Comparison of ENCODE assay signal across 11 mouse cellular contexts in genomic region chr1:66104493-66104892, GRCm38 (mm10).
DNase-seq lines count a peak whose midpoint lies in the region; ATAC-seq and TF ChIP-seq lines count a peak whose summit lies in the region.
"Had no signal": no experiment of that assay in that cellular context is flagged by ENCODE, and none has a peak within 500 bp of the region (broad histone marks: within the 10 kb centered on the region; RNA-seq: fewer than 3 reads in every experiment).

No protein-coding gene starts in this region.

- no peaks in the 10 kb centered on the region for H3K36me3 ChIP-seq in forebrain, embryonic 13.5 days (ENCODE audit: poor library complexity, severe bottlenecking)
- H3K36me3 ChIP-seq in forebrain, embryonic 11.5 days (ENCODE audit: control insufficient read depth, insufficient read depth, low read length): no peaks in the 10 kb centered on the region
- no peaks in the 10 kb centered on the region for H3K36me3 ChIP-seq in neural tube, embryonic 15.5 days
- H3K36me3 ChIP-seq in liver, embryonic 11.5 days (ENCODE audit: control insufficient read depth, insufficient read depth, low read length): no peaks in the 10 kb centered on the region
- H3K36me3 ChIP-seq: embryonic facial prominence, embryonic 12.5 days; heart, embryonic 15.5 days had no signal

- no peak overlapping the region for H3K9ac ChIP-seq in forebrain, embryonic 13.5 days
- H3K9ac ChIP-seq in forebrain, embryonic 11.5 days (ENCODE audit: low read length): no peak overlapping the region
- H3K9ac ChIP-seq in neural tube, embryonic 15.5 days (replicated peaks): no peak overlapping the region
- H3K9ac ChIP-seq in liver, embryonic 11.5 days (ENCODE audit: low read depth, low read length): no peak overlapping the region
- H3K9ac ChIP-seq: embryonic facial prominence, embryonic 12.5 days; heart, embryonic 15.5 days had no signal

- intact Hi-C loops in left cerebral cortex, adult 2 months (cut with DNase I): loop anchor here (2.0 to 10.0 kb wide), 2 partner anchors 360 to 550 kb away; partner anchors contain the start of gene Unc80

- H3K9me3 ChIP-seq in forebrain, embryonic 13.5 days (replicated peaks): no peaks in the 10 kb centered on the region
- H3K9me3 ChIP-seq in forebrain, embryonic 11.5 days (ENCODE audit: control insufficient read depth, low read length): no peaks in the 10 kb centered on the region
- no peaks in the 10 kb centered on the region for H3K9me3 ChIP-seq in neural tube, embryonic 15.5 days (replicated peaks)
- H3K9me3 ChIP-seq in liver, embryonic 11.5 days (ENCODE audit: control insufficient read depth, low read length): no peaks in the 10 kb centered on the region
- H3K9me3 ChIP-seq: embryonic facial prominence, embryonic 12.5 days; heart, embryonic 15.5 days; megakaryocyte, embryonic 14.5 days had no signal

- TF ChIP-seq CTCF in left cerebral cortex, adult 2 months (IDR thresholded peaks at IDR 0.05): peak; percentile 69

- whole genome bisulfite sequencing in forebrain, embryonic 13.5 days: 41% methylated on average over 1 of the region's 1 CpGs
- 59% methylated on average over 1 of the region's 1 CpGs for WGBS in forebrain, embryonic 11.5 days
- 34% methylated on average over 1 of the region's 1 CpGs for WGBS in neural tube, embryonic 15.5 days
- WGBS in liver, embryonic 11.5 days: 27% methylated on average over 1 of the region's 1 CpGs

- H3K4me1 ChIP-seq in forebrain, embryonic 13.5 days: no peaks in the 10 kb centered on the region; the same call in 1 of the 2 replicates
- H3K4me1 ChIP-seq in forebrain, embryonic 11.5 days (replicated peaks; ENCODE audit: control insufficient read depth, insufficient read depth, low read length): no peaks in the 10 kb centered on the region
- no peaks in the 10 kb centered on the region for H3K4me1 ChIP-seq in neural tube, embryonic 15.5 days
- no peaks in the 10 kb centered on the region for H3K4me1 ChIP-seq in liver, embryonic 11.5 days (replicated peaks; ENCODE audit: control insufficient read depth, insufficient read depth, low read length)
- H3K4me1 ChIP-seq: embryonic facial prominence, embryonic 12.5 days; heart, embryonic 15.5 days; megakaryocyte, embryonic 14.5 days had no signal

- peak; percentile 68 for ATAC-seq in forebrain, embryonic 13.5 days
- no peak for ATAC-seq in forebrain, embryonic 11.5 days (replicated peaks; ENCODE audit: low FRiP score)
- peak; percentile 63; the same call in 1 of the 2 replicates for ATAC-seq in neural tube, embryonic 15.5 days (ENCODE audit: low FRiP score)
- no peak for ATAC-seq in liver, embryonic 11.5 days (replicated peaks; ENCODE audit: low FRiP score)

- H3K27me3 ChIP-seq in forebrain, embryonic 13.5 days: no peaks in the 10 kb centered on the region
- no peaks in the 10 kb centered on the region for H3K27me3 ChIP-seq in forebrain, embryonic 11.5 days (ENCODE audit: control insufficient read depth, insufficient read depth, low read length)
- H3K27me3 ChIP-seq in neural tube, embryonic 15.5 days (replicated peaks): no peaks in the 10 kb centered on the region
- H3K27me3 ChIP-seq in liver, embryonic 11.5 days (replicated peaks; ENCODE audit: control insufficient read depth, insufficient read depth, low read length): no peaks in the 10 kb centered on the region
- H3K27me3 ChIP-seq: embryonic facial prominence, embryonic 12.5 days; heart, embryonic 15.5 days; megakaryocyte, embryonic 14.5 days had no signal

- H3K27ac ChIP-seq in forebrain, embryonic 13.5 days: no peak overlapping the region
- H3K27ac ChIP-seq in forebrain, embryonic 11.5 days (ENCODE audit: low read depth, low read length): no peak overlapping the region
- no peak overlapping the region for H3K27ac ChIP-seq in left cerebral cortex, adult 2 months
- H3K27ac ChIP-seq in neural tube, embryonic 15.5 days (replicated peaks): no peak overlapping the region
- no peak overlapping the region for H3K27ac ChIP-seq in liver, embryonic 11.5 days (ENCODE audit: low read depth, low read length)
- H3K27ac ChIP-seq: embryonic facial prominence, embryonic 12.5 days; heart, embryonic 15.5 days had no signal

- H3K4me3 ChIP-seq in forebrain, embryonic 13.5 days: no peak overlapping the region
- H3K4me3 ChIP-seq in forebrain, embryonic 11.5 days (ENCODE audit: low read depth, low read length): no peak overlapping the region
- no peak overlapping the region for H3K4me3 ChIP-seq in left cerebral cortex, adult 2 months
- no peak overlapping the region for H3K4me3 ChIP-seq in neural tube, embryonic 15.5 days (replicated peaks)
- no peak overlapping the region for H3K4me3 ChIP-seq in liver, embryonic 11.5 days (ENCODE audit: low read depth, low read length)
- H3K4me3 ChIP-seq: embryonic facial prominence, embryonic 12.5 days; heart, embryonic 15.5 days; megakaryocyte, embryonic 14.5 days had no signal

- no peak for DNase-seq in forebrain, embryonic 11.5 days (ENCODE audit: low spot score)
- DNase-seq in left cerebral cortex, adult 2 months (ENCODE audit: extremely low spot score in 1 of 2, low spot score in 2 of 2): peak in 1 of 2 experiments; percentile 11
- no peak for DNase-seq in left cerebral cortex, adult 18-20 months (ENCODE audit: low spot score in 2 of 2)
- DNase-seq in ZHBTc4 (ENCODE audit: low read depth, low spot score): peak; percentile 55
- no peak for DNase-seq in liver
- no peak for DNase-seq in liver, embryonic 11.5 days (ENCODE audit: low spot score)

- H3K4me2 ChIP-seq in forebrain, embryonic 13.5 days: no peak overlapping the region
- no peak overlapping the region for H3K4me2 ChIP-seq in forebrain, embryonic 11.5 days (ENCODE audit: low read depth, low read length, severe bottlenecking)
- H3K4me2 ChIP-seq in neural tube, embryonic 15.5 days: no peak overlapping the region
- no peak overlapping the region for H3K4me2 ChIP-seq in liver, embryonic 11.5 days
- H3K4me2 ChIP-seq: embryonic facial prominence, embryonic 12.5 days; heart, embryonic 15.5 days had no signal

Comparison
In these comparisons a context has a peak if more than half of its experiments do, and no peak if none do; other contexts are left out.
1. ATAC-seq: peak in forebrain, embryonic 13.5 days (single experiment) and neural tube, embryonic 15.5 days (single experiment); none in forebrain, embryonic 11.5 days (single experiment) and liver, embryonic 11.5 days (single experiment).